Mouse (Mus musculus) embryonic fibroblast, embryonic 13.5 days (primary cell): ENCODE results near the gene Crispld2. TPM values are rescaled to one million over a fixed set of nuclear protein-coding genes. Genes with fewer than 3 reads are reported as not detected.

Experiments
- H3K27ac ChIP-seq: 2 replicates; pipeline ENCODE4 v1.5.1; 2012; ENCODE audit warnings: low read length, control low read depth, inconsistent platforms; ENCODE audit not compliant: insufficient read depth
- H3K4me1 ChIP-seq: 2 replicates; pipeline ENCODE4 v1.6.1; 2011; ENCODE audit warnings: low read length; ENCODE audit not compliant: control insufficient read depth, insufficient read depth
- H3K4me3 ChIP-seq: 2 replicates; pipeline ENCODE4 v1.5.1; 2011; ENCODE audit warnings: mild to moderate bottlenecking, control low read depth, low read length; ENCODE audit not compliant: insufficient read depth
- CTCF ChIP-seq: IDR thresholded peaks from 2 replicates; pipeline ENCODE4 v1.5.1; 2011; ENCODE audit warnings: mild to moderate bottlenecking, control low read depth, low read length, moderate library complexity, borderline replicate concordance; ENCODE audit not compliant: insufficient read depth
- POLR2A ChIP-seq: IDR thresholded peaks from 2 replicates; pipeline ENCODE4 v1.6.1; 2011; ENCODE audit warnings: low read depth, mild to moderate bottlenecking, control low read depth, low read length, moderate library complexity
- polyA plus RNA-seq: library from polyadenylated mRNA; stranded (reverse); fragments of >200 nt; gene quantifications from 2 replicates; pipeline ENCODE4 v1.2.4, GENCODE M21; 2011; ENCODE audit warnings: low read depth; ENCODE audit not compliant: missing spikeins, insufficient read length

Crispld2 gene
- polyA plus RNA-seq, 1 experiment: 41.4 TPM

GRCm38 (mm10) chr8:120051908-120052307 is 59.7 kb downstream of the Crispld2 start:
- Histone ChIP-seq H3K27ac (no peak overlapping the region), H3K4me1 (peaks cover 3% of the 10 kb centered on the region; the same call in 1 of the 2 replicates), H3K4me3 (no peak overlapping the region)
- no peak for TF ChIP-seq POLR2A
- TF ChIP-seq CTCF: no peak

- H3K4me3 ChIP-seq: no peak overlapping the region
- peaks cover 3% of the 10 kb centered on the region; the same call in 1 of the 2 replicates for H3K4me1 ChIP-seq
- no peak for TF ChIP-seq POLR2A
- TF ChIP-seq CTCF: no peak
- H3K27ac ChIP-seq: no peak overlapping the region
Measured at GRCm38 (mm10) chr8:120052318-120052717, 60.1 kb downstream of the Crispld2 start.

DNA sequence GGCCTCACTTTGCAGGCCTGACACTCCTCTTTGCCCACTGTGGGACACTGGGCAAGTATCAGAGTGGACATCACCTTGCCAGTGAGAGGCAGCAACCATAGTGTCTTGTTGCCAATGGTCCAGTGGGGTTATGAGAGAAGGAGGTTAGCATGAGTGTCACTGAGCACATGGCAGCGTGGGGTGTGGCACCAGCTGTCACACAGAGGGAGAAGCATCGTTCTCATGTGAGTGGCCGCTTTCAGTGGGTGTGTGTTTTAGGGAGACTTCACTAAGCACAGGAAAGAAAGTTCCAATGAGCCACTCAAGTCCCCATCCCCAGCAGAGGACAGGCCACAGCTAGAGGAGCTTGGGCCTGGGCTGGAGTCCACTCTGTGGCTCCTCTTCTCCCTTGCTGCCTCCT is 62.6 kb downstream of the Crispld2 start:
- H3K27ac ChIP-seq: no peak overlapping the region
- peaks cover 3% of the 10 kb centered on the region; the same call in 1 of the 2 replicates for H3K4me1 ChIP-seq
- TF ChIP-seq POLR2A (no peak), CTCF (no peak)
- no peak overlapping the region for H3K4me3 ChIP-seq

- H3K27ac ChIP-seq: no peak overlapping the region
- no peaks in the 10 kb centered on the region for H3K4me1 ChIP-seq
- no peak for TF ChIP-seq CTCF
- no peak for TF ChIP-seq POLR2A
- no peak overlapping the region for H3K4me3 ChIP-seq
Measured at GRCm38 (mm10) chr8:120057078-120057477, 64.8 kb downstream of the Crispld2 start.

DNA sequence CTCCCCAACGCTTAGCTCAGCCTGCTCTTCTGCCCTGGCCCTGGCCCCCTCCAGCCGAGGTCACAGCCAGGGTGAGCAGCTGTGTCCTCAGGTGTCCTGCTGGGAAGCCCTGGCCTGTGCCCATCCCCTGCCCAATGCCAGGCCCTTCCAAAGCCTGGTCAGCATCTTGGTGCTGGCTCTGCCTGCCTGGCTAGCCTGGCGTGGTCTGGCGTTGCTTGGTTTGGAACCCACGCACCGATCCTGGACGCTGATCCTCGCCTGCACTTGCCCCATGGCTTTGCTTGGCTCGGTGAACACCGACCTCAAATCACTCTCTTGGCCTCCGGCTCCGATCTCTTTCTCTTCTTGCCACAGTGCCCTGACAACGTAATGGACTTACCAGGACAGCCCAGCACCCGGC is 70.5 kb downstream of the Crispld2 start:
- H3K4me3 ChIP-seq: no peak overlapping the region
- peaks cover 8% of the 10 kb centered on the region; the same call in 1 of the 2 replicates for H3K4me1 ChIP-seq
- TF ChIP-seq CTCF (no peak), POLR2A (no peak)
- no peak overlapping the region for H3K27ac ChIP-seq

DNA sequence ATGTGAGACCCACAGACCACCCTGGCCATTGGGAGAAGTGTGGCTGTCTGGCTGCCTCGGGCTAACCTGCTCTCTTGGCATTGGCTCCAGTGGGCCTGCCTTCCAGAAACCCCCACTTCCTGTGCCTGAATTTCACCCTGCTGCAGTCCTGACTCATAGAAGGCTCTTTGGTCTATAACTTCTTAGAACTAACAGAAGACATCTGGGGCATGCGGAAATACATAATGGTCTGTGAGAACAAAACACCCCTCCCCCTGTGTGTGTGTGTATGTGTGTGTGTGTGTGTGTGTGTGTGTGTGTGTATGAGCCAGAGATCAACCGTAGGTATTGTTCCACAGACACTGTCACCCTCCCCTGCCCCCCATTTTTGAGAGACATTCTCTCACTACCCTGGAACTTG is 71.1 kb downstream of the Crispld2 start:
- no peak overlapping the region for H3K4me3 ChIP-seq
- no peak for TF ChIP-seq POLR2A
- TF ChIP-seq CTCF: no peak
- peaks cover 8% of the 10 kb centered on the region; the same call in 1 of the 2 replicates for H3K4me1 ChIP-seq
- no peak overlapping the region for H3K27ac ChIP-seq

GRCm38 (mm10) chr8:120065611-120066010 is 73.4 kb downstream of the Crispld2 start:
- no peak for TF ChIP-seq POLR2A
- no peak for TF ChIP-seq CTCF
- H3K27ac ChIP-seq: no peak overlapping the region
- H3K4me1 ChIP-seq: peaks cover 8% of the 10 kb centered on the region; the same call in 1 of the 2 replicates
- no peak overlapping the region for H3K4me3 ChIP-seq

- H3K4me3 ChIP-seq: no peak overlapping the region
- peaks cover 8% of the 10 kb centered on the region; the same call in 1 of the 2 replicates for H3K4me1 ChIP-seq
- H3K27ac ChIP-seq: no peak overlapping the region
- no peak for TF ChIP-seq CTCF
- TF ChIP-seq POLR2A: no peak
Measured at GRCm38 (mm10) chr8:120066226-120066625, 74.0 kb downstream of the Crispld2 start.

DNA sequence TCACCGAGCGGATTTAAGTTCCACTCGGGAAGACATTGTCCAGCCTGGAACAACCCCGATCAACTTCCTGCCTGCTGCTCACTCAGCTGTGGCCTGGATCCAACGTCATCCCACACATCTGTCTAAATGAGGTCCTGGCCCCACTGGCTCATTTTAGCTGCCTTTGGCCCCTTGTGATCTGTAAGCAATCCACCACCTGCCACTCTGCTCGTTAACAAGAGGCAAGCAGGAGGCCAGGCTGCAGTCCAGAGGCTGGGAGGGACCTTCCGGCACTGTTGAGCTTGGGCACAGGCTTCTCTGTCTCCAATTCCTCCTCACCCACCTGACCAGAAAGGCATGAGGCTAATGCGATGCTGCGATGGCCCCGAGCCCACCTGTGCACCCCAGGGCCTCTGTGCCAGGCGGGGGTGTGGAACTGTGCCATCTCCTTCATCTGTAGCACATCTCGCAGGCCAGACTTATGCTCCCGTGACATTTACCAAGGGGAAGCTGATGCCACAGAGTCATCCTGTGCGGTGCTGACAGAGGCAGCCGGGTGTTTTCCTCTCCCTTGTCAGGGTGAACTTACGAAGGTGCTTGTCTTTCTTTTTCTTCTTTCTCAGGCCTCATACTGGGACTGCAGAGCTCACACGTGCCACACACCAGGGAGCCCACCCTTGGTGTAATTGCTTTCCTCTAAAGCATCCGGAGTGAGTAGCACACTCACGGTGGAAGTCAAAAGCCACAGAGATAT is 75.9 kb downstream of the Crispld2 start:
- Histone ChIP-seq H3K4me3 (no peak overlapping the region), H3K27ac (no peak overlapping the region), H3K4me1 (peaks cover 11% of the 10 kb centered on the region; the same call in 1 of the 2 replicates)
- TF ChIP-seq CTCF: no peak
- no peak for TF ChIP-seq POLR2A

DNA sequence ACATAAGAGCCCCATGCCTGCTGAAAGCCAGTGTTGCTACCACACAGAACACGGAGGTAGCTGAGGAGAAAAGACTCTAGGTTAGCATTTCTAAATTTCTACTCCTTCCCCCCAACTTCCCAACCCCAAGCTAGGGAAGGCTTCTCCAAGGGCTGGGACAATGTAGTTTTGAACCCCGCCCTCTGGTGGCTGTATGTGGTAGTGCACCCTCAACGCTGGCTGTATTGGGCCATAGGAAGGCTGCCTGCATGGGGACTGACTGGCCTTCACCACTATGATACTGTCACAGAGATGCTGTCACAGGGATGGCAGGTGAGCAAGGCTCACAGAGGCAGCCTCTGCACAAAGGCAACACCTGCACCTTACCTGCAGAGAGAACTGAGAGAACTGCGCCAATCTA is 79.4 kb downstream of the Crispld2 start:
- no peak overlapping the region for H3K4me3 ChIP-seq
- no peak overlapping the region for H3K27ac ChIP-seq
- 0 out of 2 replicates have a peak, but pooled peaks cover 3% of the 10 kb centered on the region for H3K4me1 ChIP-seq
- peak; percentile 75; the same call in 1 of the 2 replicates for TF ChIP-seq CTCF
- TF ChIP-seq POLR2A: no peak

DNA sequence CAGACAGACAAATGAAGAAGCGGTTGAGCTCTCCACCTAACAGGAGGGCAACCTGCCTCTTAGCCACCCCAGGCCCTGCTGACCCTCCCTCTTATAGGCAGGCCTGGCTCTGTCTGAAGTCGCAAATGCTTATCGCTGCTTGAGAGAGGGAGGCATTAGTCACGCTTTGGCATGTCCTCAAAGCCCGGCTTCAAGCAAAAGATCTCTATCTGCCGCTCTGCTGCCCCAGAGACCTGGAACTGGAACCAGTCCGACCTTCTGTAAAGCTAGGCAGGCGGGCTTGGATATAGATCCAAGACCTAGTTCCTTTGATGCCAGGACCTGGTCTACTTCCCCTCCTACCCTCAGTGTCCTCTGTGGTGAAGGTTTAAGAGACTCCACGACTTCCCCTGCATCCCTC is 80.0 kb downstream of the Crispld2 start:
- Histone ChIP-seq H3K27ac (no peak overlapping the region), H3K4me1 (0 out of 2 replicates have a peak, but pooled peaks cover 3% of the 10 kb centered on the region), H3K4me3 (no peak overlapping the region)
- TF ChIP-seq CTCF: no peak
- no peak for TF ChIP-seq POLR2A
